Mouse (Mus musculus) stomach, embryonic 14.5 days (tissue): ENCODE data around the gene Pdzrn3. TPM values are rescaled to one million over a fixed set of nuclear protein-coding genes. Genes with fewer than 3 reads are reported as not detected.

Source experiments
- ATAC-seq: fragments of 200-750 bp; cut with Nextera tagmentation; 2 replicates; pipeline ENCODE4 v1.8.0; 2017; ENCODE audit warnings: low read depth, moderate TSS enrichment; ENCODE audit not compliant: insufficient number of reproducible peaks, insufficient read depth, low FRiP score
- H3K27ac ChIP-seq: fragments of 300-500 bp; sonication (generic); 2 replicates; pipeline ENCODE4 v1.5.1; 2014; ENCODE audit warnings: mild to moderate bottlenecking, low read length, moderate library complexity, mixed read lengths
- H3K27me3 ChIP-seq: fragments of 300-500 bp; sonication (generic); 2 replicates; pipeline ENCODE4 v1.6.1; 2014; ENCODE audit warnings: low read length, control low read depth, mixed read lengths; ENCODE audit not compliant: control insufficient read depth, insufficient read depth
- H3K36me3 ChIP-seq: fragments of 300-500 bp; sonication (generic); 2 replicates; pipeline ENCODE4 v1.6.1; 2014; ENCODE audit warnings: mild to moderate bottlenecking, control low read depth, low read length, moderate library complexity, mixed read lengths; ENCODE audit not compliant: control insufficient read depth, insufficient read depth
- H3K4me1 ChIP-seq: fragments of 300-500 bp; sonication (generic); 2 replicates; pipeline ENCODE4 v1.6.1; 2014; ENCODE audit warnings: low read length, control low read depth, mixed read lengths; ENCODE audit not compliant: control insufficient read depth, insufficient read depth
- H3K4me2 ChIP-seq: fragments of 300-500 bp; sonication (generic); replicated peaks from 2 replicates; pipeline ENCODE4 v1.6.1; 2014; ENCODE audit warnings: low read depth, low read length, control low read depth
- H3K4me3 ChIP-seq: fragments of 300-500 bp; sonication (generic); 2 replicates; pipeline ENCODE4 v1.5.1; 2014; ENCODE audit warnings: low read depth, low read length, control low read depth
- H3K9ac ChIP-seq: fragments of 300-500 bp; sonication (generic); replicated peaks from 2 replicates; pipeline ENCODE4 v1.6.1; 2014; ENCODE audit warnings: low read depth, mild to moderate bottlenecking, control low read depth, low read length, moderate library complexity, mixed read lengths
- H3K9me3 ChIP-seq: fragments of 300-500 bp; sonication (generic); 2 replicates; pipeline ENCODE4 v1.6.1; 2016; ENCODE audit warnings: low read depth, low read length, control low read depth; ENCODE audit not compliant: control insufficient read depth
- WGBS: fragments of 180-500 bp; shearing (Covaris S2); extraction: QIAGEN DNeasy Blood & Tissue Kit; methylation state at CpG from one replicate; pipeline ENCODE4 v1.1.7; 2014; 5-methylcytosine and 5-hydroxymethylcytosine counted together
- polyA plus RNA-seq: library from polyadenylated mRNA; unstranded; fragments of >200 nt; fragmentation: Nextera tagmentation; extraction: Ambion mirVana; gene quantifications from 2 replicates; pipeline ENCODE4 v1.2.1, GENCODE M21; 2014

Gene Pdzrn3
- polyA plus RNA-seq, 1 experiment from 2014 or later: 18.3 TPM

DNA sequence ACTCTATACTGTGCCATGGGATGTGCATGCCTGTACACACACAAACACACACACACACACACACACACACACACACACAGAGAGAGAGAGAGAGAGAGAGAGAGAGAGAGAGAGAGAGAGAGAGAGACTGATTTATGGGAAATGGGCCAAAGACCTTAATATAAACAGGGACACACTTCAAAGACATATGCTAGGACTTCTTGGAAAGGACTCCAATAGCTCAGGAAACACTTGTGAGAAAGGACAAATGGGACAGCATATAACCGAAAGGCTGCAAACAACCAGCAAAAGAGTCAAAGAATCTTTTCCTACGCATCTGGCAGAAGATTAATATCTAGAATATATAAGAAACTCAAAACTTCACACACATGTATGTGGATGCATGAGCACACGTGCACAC lies 43.2 kb downstream of the Pdzrn3 start:
- ATAC-seq: no peak
- H3K4me1 ChIP-seq: peaks cover 42% of the 10 kb centered on the region
- no peaks in the 10 kb centered on the region for H3K27me3 ChIP-seq
- no peaks in the 10 kb centered on the region for H3K9me3 ChIP-seq
- no peak overlapping the region for H3K27ac ChIP-seq
- H3K9ac ChIP-seq: no peak overlapping the region
- no peaks in the 10 kb centered on the region for H3K36me3 ChIP-seq
- WGBS: 56% methylated on average over 3 of the region's 3 CpGs
- H3K4me2 ChIP-seq: no peak overlapping the region
- H3K4me3 ChIP-seq: no peak overlapping the region

DNA sequence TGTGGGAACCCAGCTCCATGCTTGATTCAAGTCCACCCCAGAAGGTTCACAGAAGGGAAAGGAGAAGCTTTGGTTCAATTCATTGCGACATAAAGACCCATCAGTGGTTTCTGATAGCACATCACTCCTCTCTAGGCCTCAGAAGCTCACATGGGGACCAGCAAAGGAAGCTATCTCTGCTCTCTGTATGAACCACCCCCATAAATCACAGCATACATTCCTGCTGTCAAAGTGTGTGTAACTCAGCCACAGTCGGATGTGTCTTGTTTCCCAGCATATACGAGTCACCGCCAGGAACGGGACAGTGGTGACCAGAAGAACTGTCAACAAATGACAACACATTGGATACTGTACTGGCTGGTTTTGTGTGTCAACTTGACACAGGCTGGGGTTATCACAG lies 47.3 kb downstream of the Pdzrn3 start:
- no peak for ATAC-seq
- no peak overlapping the region for H3K4me3 ChIP-seq
- H3K4me1 ChIP-seq: peaks cover 49% of the 10 kb centered on the region
- H3K27me3 ChIP-seq: no peaks in the 10 kb centered on the region
- no peaks in the 10 kb centered on the region for H3K9me3 ChIP-seq
- H3K27ac ChIP-seq: no peak overlapping the region
- no peaks in the 10 kb centered on the region for H3K36me3 ChIP-seq
- no peak overlapping the region for H3K4me2 ChIP-seq
- 18% methylated on average over 5 of the region's 5 CpGs for WGBS
- no peak overlapping the region for H3K9ac ChIP-seq

GRCm38 (mm10) chr6:101329499-101329898 lies 48.2 kb downstream of the Pdzrn3 start:
- Histone ChIP-seq H3K27me3 (no peaks in the 10 kb centered on the region), H3K4me3 (no peak overlapping the region), H3K27ac (peak overlapping the region; percentile 44; the same call in 1 of the 2 replicates), H3K9ac (no peak overlapping the region), H3K36me3 (no peaks in the 10 kb centered on the region), H3K9me3 (no peaks in the 10 kb centered on the region), H3K4me2 (no peak overlapping the region), H3K4me1 (peaks cover 49% of the 10 kb centered on the region)
- peak; percentile 73 for ATAC-seq
- 14% methylated on average over 6 of the region's 6 CpGs for WGBS

- H3K4me3 ChIP-seq: no peak overlapping the region
- no peaks in the 10 kb centered on the region for H3K9me3 ChIP-seq
- H3K4me2 ChIP-seq: no peak overlapping the region
- whole genome bisulfite sequencing: 35% methylated on average over 6 of the region's 6 CpGs
- no peaks in the 10 kb centered on the region for H3K36me3 ChIP-seq
- H3K9ac ChIP-seq: no peak overlapping the region
- peaks cover 41% of the 10 kb centered on the region for H3K4me1 ChIP-seq
- no peak for ATAC-seq
- H3K27ac ChIP-seq: no peak overlapping the region
- H3K27me3 ChIP-seq: no peaks in the 10 kb centered on the region
Measured at GRCm38 (mm10) chr6:101328514-101328913, 49.2 kb downstream of the Pdzrn3 start.

- Histone ChIP-seq H3K9me3 (no peaks in the 10 kb centered on the region), H3K27me3 (no peaks in the 10 kb centered on the region), H3K36me3 (no peaks in the 10 kb centered on the region), H3K27ac (no peak overlapping the region), H3K4me3 (no peak overlapping the region), H3K4me1 (peaks cover 35% of the 10 kb centered on the region), H3K4me2 (no peak overlapping the region), H3K9ac (no peak overlapping the region)
- WGBS: 83% methylated on average over 5 of the region's 5 CpGs
- no peak for ATAC-seq
Measured at GRCm38 (mm10) chr6:101327741-101328140, 50.0 kb downstream of the Pdzrn3 start.

DNA sequence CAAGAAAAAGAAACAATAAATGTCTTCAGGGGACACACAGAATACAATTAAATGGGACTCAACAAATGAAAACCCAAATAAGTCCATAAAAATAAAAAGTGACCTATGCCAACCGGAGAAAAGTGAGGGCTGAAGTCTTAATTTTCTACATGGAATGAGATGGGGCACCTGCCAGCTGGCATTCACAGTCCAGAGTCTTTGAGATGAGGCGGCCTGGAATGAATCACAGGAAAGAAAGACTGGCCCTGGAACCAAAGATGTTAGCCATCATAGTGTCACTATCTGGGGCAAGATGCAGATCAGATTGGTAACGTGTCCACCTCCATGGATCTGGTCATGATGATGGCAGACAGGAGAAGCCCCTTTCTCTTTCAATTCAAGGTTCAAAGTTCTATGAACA lies 50.5 kb downstream of the Pdzrn3 start:
- ATAC-seq: no peak
- Histone ChIP-seq H3K4me1 (peaks cover 32% of the 10 kb centered on the region), H3K27me3 (no peaks in the 10 kb centered on the region), H3K36me3 (no peaks in the 10 kb centered on the region), H3K4me2 (no peak overlapping the region), H3K9ac (no peak overlapping the region), H3K27ac (no peak overlapping the region), H3K4me3 (no peak overlapping the region), H3K9me3 (no peaks in the 10 kb centered on the region)
- 95% methylated on average over 3 of the region's 3 CpGs for WGBS

- no peaks in the 10 kb centered on the region for H3K27me3 ChIP-seq
- H3K4me1 ChIP-seq: peaks cover 20% of the 10 kb centered on the region; the same call in 1 of the 2 replicates
- no peak overlapping the region for H3K9ac ChIP-seq
- WGBS: 84% methylated on average over 3 of the region's 3 CpGs
- ATAC-seq: no peak
- no peaks in the 10 kb centered on the region for H3K9me3 ChIP-seq
- no peak overlapping the region for H3K4me3 ChIP-seq
- H3K4me2 ChIP-seq: no peak overlapping the region
- H3K27ac ChIP-seq: no peak overlapping the region
- H3K36me3 ChIP-seq: no peaks in the 10 kb centered on the region
Measured at GRCm38 (mm10) chr6:101325842-101326639, 51.7 kb downstream of the Pdzrn3 start.

- H3K27ac ChIP-seq: no peak overlapping the region
- no peaks in the 10 kb centered on the region for H3K36me3 ChIP-seq
- WGBS: 96% methylated on average over 3 of the region's 3 CpGs
- H3K27me3 ChIP-seq: no peaks in the 10 kb centered on the region
- no peak for ATAC-seq
- no peaks in the 10 kb centered on the region for H3K9me3 ChIP-seq
- no peak overlapping the region for H3K9ac ChIP-seq
- peaks cover 10% of the 10 kb centered on the region; the same call in 1 of the 2 replicates for H3K4me1 ChIP-seq
- no peak overlapping the region for H3K4me2 ChIP-seq
- H3K4me3 ChIP-seq: no peak overlapping the region
Measured at GRCm38 (mm10) chr6:101322580-101322979, 55.1 kb downstream of the Pdzrn3 start.

DNA sequence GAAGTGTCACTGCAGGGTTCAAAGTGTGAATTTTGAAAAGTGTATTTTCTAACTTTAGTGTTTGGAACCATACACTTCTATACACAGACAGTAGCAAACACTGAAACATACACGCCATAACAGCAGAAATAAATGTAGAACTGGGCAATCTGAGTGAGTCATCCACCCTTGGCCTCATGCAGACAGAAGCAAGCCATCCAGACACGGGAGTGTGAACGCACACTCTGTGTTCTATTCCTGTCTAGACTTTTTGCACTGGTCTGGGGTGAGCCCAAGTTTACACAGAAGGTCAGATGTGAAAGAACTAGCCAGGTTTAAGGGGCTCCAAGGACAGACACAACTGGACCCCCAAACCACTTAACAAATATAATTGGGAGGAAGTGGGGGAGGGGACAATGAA lies 57.3 kb downstream of the Pdzrn3 start:
- H3K9ac ChIP-seq: no peak overlapping the region
- H3K27ac ChIP-seq: no peak overlapping the region
- no peaks in the 10 kb centered on the region for H3K9me3 ChIP-seq
- H3K36me3 ChIP-seq: no peaks in the 10 kb centered on the region
- H3K27me3 ChIP-seq: no peaks in the 10 kb centered on the region
- no peak overlapping the region for H3K4me2 ChIP-seq
- 0 out of 2 replicates have a peak, but pooled peaks have one; percentile 14 for ATAC-seq
- peaks cover 19% of the 10 kb centered on the region; the same call in 1 of the 2 replicates for H3K4me1 ChIP-seq
- WGBS: 58% methylated on average over 3 of the region's 3 CpGs
- no peak overlapping the region for H3K4me3 ChIP-seq
